Mouse (Mus musculus) small intestine, adult 2 months (tissue): ENCODE data around the gene Eprs. TPM values are rescaled to one million over a fixed set of nuclear protein-coding genes. Genes with fewer than 3 reads are reported as not detected.

Source experiments
- H3K27ac ChIP-seq: fragments of 200-500 bp; 2 replicates; pipeline ENCODE4 v1.5.1; 2012; ENCODE audit warnings: low read depth, low read length, control low read depth, inconsistent platforms; ENCODE audit not compliant: insufficient read depth
- H3K27me3 ChIP-seq: fragments of 200-500 bp; 2 replicates; pipeline ENCODE4 v1.6.1; 2012; ENCODE audit warnings: mild to moderate bottlenecking, moderate library complexity, low read length, inconsistent platforms; ENCODE audit not compliant: control insufficient read depth, insufficient read depth
- H3K36me3 ChIP-seq: fragments of 200-500 bp; 2 replicates; pipeline ENCODE4 v1.6.1; 2012; ENCODE audit warnings: mild to moderate bottlenecking, low read length, control low read depth, inconsistent platforms; ENCODE audit not compliant: control insufficient read depth, insufficient read depth
- H3K4me1 ChIP-seq: fragments of 200-500 bp; 2 replicates; pipeline ENCODE4 v1.6.1; 2012; ENCODE audit warnings: low read length, inconsistent platforms, mixed read lengths; ENCODE audit not compliant: control insufficient read depth, insufficient read depth, insufficient read length
- H3K4me3 ChIP-seq: fragments of 200-500 bp; 2 replicates; pipeline ENCODE4 v1.5.1; 2012; ENCODE audit warnings: low read depth, mild to moderate bottlenecking, control low read depth, inconsistent platforms, low read length, moderate library complexity
- CTCF ChIP-seq: fragments of 200-500 bp; IDR thresholded peaks from 2 replicates; pipeline ENCODE4 v1.5.1; 2012; ENCODE audit warnings: low read depth, mild to moderate bottlenecking, control low read depth, inconsistent platforms, low read length, moderate library complexity, mixed read lengths; ENCODE audit not compliant: insufficient replicate concordance, insufficient read length; ENCODE audit errors: extremely low read depth
- POLR2A ChIP-seq: fragments of 200-500 bp; IDR thresholded peaks from 2 replicates; pipeline ENCODE4 v1.6.1; 2012; ENCODE audit warnings: low read depth, mild to moderate bottlenecking, control low read depth, inconsistent platforms, low read length, moderate library complexity
- WGBS: fragments of 180-500 bp; shearing (Covaris S2); methylation state at CpG from one replicate; pipeline ENCODE4 v1.1.7; 2018; 5-methylcytosine and 5-hydroxymethylcytosine counted together
- polyA plus RNA-seq: library from polyadenylated mRNA; depleted of rRNA; stranded (reverse); fragments of >200 nt; gene quantifications from 2 replicates; pipeline ENCODE4 v1.2.3, GENCODE M21; 2012

The Eprs gene
- polyA plus RNA-seq, 1 experiment: 3.0 TPM

- no peak overlapping the region for H3K4me3 ChIP-seq
- no peaks in the 10 kb centered on the region for H3K4me1 ChIP-seq
- no peak overlapping the region for H3K27ac ChIP-seq
- H3K27me3 ChIP-seq: no peaks in the 10 kb centered on the region
- no peak for TF ChIP-seq POLR2A
- no peak for TF ChIP-seq CTCF
- peaks cover 63% of the 10 kb centered on the region for H3K36me3 ChIP-seq
- 66% methylated on average over 10 of the region's 10 CpGs for WGBS
Observed at GRCm38 (mm10) chr1:185405921-185406320, 43.1 kb downstream of the Eprs start.

- Histone ChIP-seq H3K27me3 (no peaks in the 10 kb centered on the region), H3K36me3 (peaks cover 65% of the 10 kb centered on the region), H3K4me1 (no peaks in the 10 kb centered on the region), H3K4me3 (no peak overlapping the region), H3K27ac (no peak overlapping the region)
- TF ChIP-seq POLR2A: no peak
- peak; percentile 49; the same call in 1 of the 2 replicates for TF ChIP-seq CTCF
- WGBS: 74% methylated on average over 3 of the region's 3 CpGs
Observed at GRCm38 (mm10) chr1:185409831-185410230, 47.0 kb downstream of the Eprs start.

- Histone ChIP-seq H3K27ac (no peak overlapping the region), H3K27me3 (no peaks in the 10 kb centered on the region), H3K4me1 (no peaks in the 10 kb centered on the region), H3K36me3 (peaks cover 65% of the 10 kb centered on the region), H3K4me3 (no peak overlapping the region)
- TF ChIP-seq CTCF (no peak), POLR2A (no peak)
- WGBS: 86% methylated on average over 9 of the region's 9 CpGs
Observed at GRCm38 (mm10) chr1:185418011-185418410, 55.2 kb downstream of the Eprs start.

- no peaks in the 10 kb centered on the region for H3K27me3 ChIP-seq
- TF ChIP-seq CTCF: no peak
- no peak for TF ChIP-seq POLR2A
- 93% methylated on average over 5 of the region's 5 CpGs for WGBS
- H3K27ac ChIP-seq: no peak overlapping the region
- peaks cover 58% of the 10 kb centered on the region for H3K36me3 ChIP-seq
- H3K4me3 ChIP-seq: no peak overlapping the region
- H3K4me1 ChIP-seq: no peaks in the 10 kb centered on the region; the same call in 1 of the 2 replicates
Observed at GRCm38 (mm10) chr1:185419805-185420204, 57.0 kb downstream of the Eprs start.

DNA sequence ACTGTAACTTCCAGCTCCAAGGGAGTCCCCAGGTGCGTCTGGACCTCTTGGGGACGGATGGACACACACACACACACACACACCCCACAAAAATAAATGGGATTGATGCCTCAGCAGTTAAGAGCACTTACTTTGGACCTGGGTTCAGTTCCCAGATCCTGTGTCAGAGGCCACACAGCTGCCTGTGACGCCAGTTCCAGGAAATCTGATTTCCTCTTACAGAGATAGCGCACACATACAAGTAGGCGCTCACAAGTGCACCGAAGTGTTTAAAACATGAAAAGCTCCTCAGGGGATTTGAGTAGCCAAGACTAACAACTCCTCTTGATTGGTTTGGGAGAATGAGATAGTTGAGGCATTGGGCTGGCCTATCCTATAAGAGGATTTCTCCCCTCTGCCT, 57.9 kb downstream of the Eprs start:
- Histone ChIP-seq H3K27me3 (no peaks in the 10 kb centered on the region), H3K4me1 (peaks cover 3% of the 10 kb centered on the region; the same call in 1 of the 2 replicates), H3K4me3 (no peak overlapping the region), H3K36me3 (peaks cover 52% of the 10 kb centered on the region), H3K27ac (no peak overlapping the region)
- TF ChIP-seq CTCF: no peak
- no peak for TF ChIP-seq POLR2A
- WGBS: 83% methylated on average over 6 of the region's 6 CpGs

GRCm38 (mm10) chr1:185426583-185426982, 63.7 kb downstream of the Eprs start:
- Histone ChIP-seq H3K27ac (no peak overlapping the region), H3K36me3 (peaks cover 27% of the 10 kb centered on the region), H3K27me3 (no peaks in the 10 kb centered on the region), H3K4me1 (peaks cover 10% of the 10 kb centered on the region; the same call in 1 of the 2 replicates), H3K4me3 (no peak overlapping the region)
- TF ChIP-seq POLR2A: no peak
- no peak for TF ChIP-seq CTCF
- WGBS: 89% methylated on average over 5 of the region's 5 CpGs

DNA sequence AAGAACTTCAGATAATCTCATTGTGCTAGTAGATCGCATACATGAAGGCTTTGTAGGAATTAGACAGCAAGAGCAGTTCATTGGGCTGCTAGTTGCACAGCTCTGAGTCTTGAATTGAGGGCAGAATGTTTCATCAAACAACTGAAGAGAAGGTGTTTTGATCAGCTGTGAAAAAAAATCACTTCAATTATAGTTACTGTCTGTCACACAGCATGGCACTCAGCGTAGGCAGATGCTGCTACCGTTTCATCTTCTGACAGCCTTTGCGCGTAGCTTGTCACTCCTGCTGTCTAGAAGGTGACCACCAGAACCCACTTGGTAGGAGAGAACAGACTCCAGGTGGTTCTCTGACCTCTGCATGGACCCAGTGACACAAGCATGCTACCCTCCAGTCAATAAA, 67.6 kb downstream of the Eprs start:
- Histone ChIP-seq H3K4me3 (no peak overlapping the region), H3K4me1 (peaks cover 9% of the 10 kb centered on the region; the same call in 1 of the 2 replicates), H3K27me3 (no peaks in the 10 kb centered on the region), H3K27ac (no peak overlapping the region), H3K36me3 (peaks cover 16% of the 10 kb centered on the region)
- 96% methylated on average over 5 of the region's 5 CpGs for WGBS
- TF ChIP-seq POLR2A (no peak), CTCF (no peak)
